Mouse (Mus musculus) forebrain, embryonic 11.5 days (tissue): ENCODE measurements around the gene Znrf3. TPM values are rescaled to one million over a fixed set of nuclear protein-coding genes. Genes with fewer than 3 reads are reported as not detected.

ENCODE experiments used
- polyA plus RNA-seq: library from polyadenylated mRNA; unstranded; fragments of >200 nt; fragmentation: Nextera tagmentation; extraction: Ambion mirVana; gene quantifications from 2 replicates; pipeline ENCODE4 v1.2.1, GENCODE M21; 2014

The Znrf3 gene
- polyA plus RNA-seq, 1 experiment from 2014 or later, result 12.9 TPM

Other genes with a start within 250 kb of the Znrf3 start
- gene Kremen1, start 183.3 kb downstream of the Znrf3 start, polyA plus RNA-seq, result 10.8 and 11.3 TPM in 2 replicates
- 117 and 119 TPM in 2 replicates for gene Xbp1, start 75.8 kb upstream of the Znrf3 start, polyA plus RNA-seq
- gene Ccdc117, start 97.3 kb upstream of the Znrf3 start, polyA plus RNA-seq, result 27.9 and 29.9 TPM in 2 replicates
- gene Ankrd36, start 124.8 kb upstream of the Znrf3 start, polyA plus RNA-seq, result not detected in 2 replicates